Mouse (Mus musculus) 3134 (cell line): ENCODE measurements around the gene Trim46.
"Not testable (repeated sequence)": the region's sequence is repeated elsewhere in the genome, so short reads cannot be mapped to it uniquely, and the experiment has no call there.

Experiments
- DNase-seq: peaks from one replicate; pipeline ENCODE4 v3.0.0-alpha.2; 2011; ENCODE audit warnings: low spot score; ENCODE audit not compliant: insufficient read length; ENCODE audit errors: extremely low read depth

Trim46 gene

GRCm38 (mm10) chr3:89237682-89238081 lies 8.4 kb downstream of the Trim46 start:
- no peak for DNase-seq

GRCm38 (mm10) chr3:89236516-89236915 lies 9.6 kb downstream of the Trim46 start:
- no peak for DNase-seq

GRCm38 (mm10) chr3:89233562-89234110 lies 12.5 kb downstream of the Trim46 start:
- DNase-seq: peak; percentile 44

- DNase-seq: no peak
These were observed 13.5 kb downstream of the Trim46 start for GRCm38 (mm10) chr3:89232614-89233013.

GRCm38 (mm10) chr3:89231772-89232275 lies 14.3 kb downstream of the Trim46 start:
- no peak for DNase-seq

GRCm38 (mm10) chr3:89231345-89231744 lies 14.8 kb downstream of the Trim46 start:
- DNase-seq: no peak

- DNase-seq: no peak
These were observed 15.5 kb downstream of the Trim46 start for GRCm38 (mm10) chr3:89230561-89230960.

- no peak for DNase-seq
These were observed 16.8 kb downstream of the Trim46 start for GRCm38 (mm10) chr3:89229276-89229675.

- no peak for DNase-seq
These were observed 17.3 kb downstream of the Trim46 start, which contains the start of gene Muc1 for GRCm38 (mm10) chr3:89228836-89229235. Muc1 (plus strand) TSS chr3:89229057.

GRCm38 (mm10) chr3:89228180-89228549 lies 17.9 kb downstream of the Trim46 start:
- DNase-seq: peak; percentile 84

GRCm38 (mm10) chr3:89227307-89228179 lies 18.6 kb downstream of the Trim46 start:
- peak; percentile 41 for DNase-seq

- no peak for DNase-seq
These were observed 19.2 kb downstream of the Trim46 start, which contains the start of gene Mtx1 for GRCm38 (mm10) chr3:89226900-89227299. Mtx1 (minus strand) TSS chr3:89227088.

- DNase-seq: no peak
These were observed 19.7 kb downstream of the Trim46 start for GRCm38 (mm10) chr3:89226361-89226760.

GRCm38 (mm10) chr3:89225918-89226317 lies 20.2 kb downstream of the Trim46 start:
- no peak for DNase-seq

GRCm38 (mm10) chr3:89225321-89225815 lies 20.7 kb downstream of the Trim46 start:
- no peak for DNase-seq

GRCm38 (mm10) chr3:89224796-89225195 lies 21.3 kb downstream of the Trim46 start:
- DNase-seq: no peak

- DNase-seq: no peak
These were observed 24.9 kb downstream of the Trim46 start for GRCm38 (mm10) chr3:89221167-89221566.

GRCm38 (mm10) chr3:89219546-89219945 lies 26.6 kb downstream of the Trim46 start:
- DNase-seq: no peak

GRCm38 (mm10) chr3:89218271-89218670 lies 27.8 kb downstream of the Trim46 start:
- no peak for DNase-seq

- DNase-seq: not testable (repeated sequence)
These were observed 29.7 kb downstream of the Trim46 start for GRCm38 (mm10) chr3:89216407-89216806.

- peak; percentile 60 for DNase-seq
These were observed 30.3 kb downstream of the Trim46 start for GRCm38 (mm10) chr3:89215853-89216252.
